Mouse (Mus musculus): ENCODE measurements around the gene Hist1h1c. TPM values are rescaled to one million over a fixed set of nuclear protein-coding genes. Genes with fewer than 3 reads are reported as not detected.

The Hist1h1c gene
- 28.0 and 31.1 TPM in 2 replicates for polyA plus RNA-seq (2015; fragmentation: Nextera tagmentation; extraction: Ambion mirVana)

- ATAC-seq (ENCODE audit: insufficient number of reproducible peaks, low FRiP score, low TSS enrichment, low read depth): peak; percentile 92
- no peaks in the 10 kb centered on the region for H3K36me3 ChIP-seq
- H3K4me3 ChIP-seq: peak within 1 kb of the TSS; percentile 57
- H3K9me3 ChIP-seq: no peaks in the 10 kb centered on the region
- H3K4me2 ChIP-seq: peak within 1 kb of the TSS; percentile 93
- H3K4me1 ChIP-seq: peaks cover 11% of the 10 kb centered on the region; the same call in 1 of the 2 replicates
- H3K27ac ChIP-seq: peak within 1 kb of the TSS; percentile 98
- peak within 1 kb of the TSS; percentile 61 for H3K9ac ChIP-seq
- no peaks in the 10 kb centered on the region for H3K27me3 ChIP-seq
- under 1% methylated on average over 38 of the region's 38 CpGs for WGBS
Observed at GRCm38 (mm10) chr13:23738677-23739068, at the start of gene Hist1h1c. Hist1h1c (plus strand) TSS chr13:23738808.

- 89% methylated on average over 2 of the region's 2 CpGs for WGBS
Observed at GRCm38 (mm10) chr13:23688956-23689355, 49.7 kb upstream of the Hist1h1c start.

GRCm38 (mm10) chr13:23689459-23689858 is 49.1 kb upstream of the Hist1h1c start:
- H3K4me2 ChIP-seq: no peak overlapping the region
- H3K9ac ChIP-seq: no peak overlapping the region
- no peaks in the 10 kb centered on the region for H3K4me1 ChIP-seq
- no peak for ATAC-seq (ENCODE audit: insufficient number of reproducible peaks, low FRiP score, low TSS enrichment, low read depth)
- WGBS: 72% methylated on average over 2 of the region's 2 CpGs
- no peaks in the 10 kb centered on the region for H3K9me3 ChIP-seq
- H3K36me3 ChIP-seq: no peaks in the 10 kb centered on the region
- H3K4me3 ChIP-seq: no peak overlapping the region
- H3K27ac ChIP-seq: no peak overlapping the region
- no peaks in the 10 kb centered on the region for H3K27me3 ChIP-seq

More at GRCm38 (mm10) chr13:23688956-23689355, 49.7 kb upstream of the Hist1h1c start:
- no peaks in the 10 kb centered on the region for H3K4me1 ChIP-seq
- H3K4me2 ChIP-seq: no peak overlapping the region
- H3K27me3 ChIP-seq: no peaks in the 10 kb centered on the region
- H3K27ac ChIP-seq: no peak overlapping the region
- no peak overlapping the region for H3K9ac ChIP-seq
- no peaks in the 10 kb centered on the region for H3K36me3 ChIP-seq
- no peak overlapping the region for H3K4me3 ChIP-seq
- ATAC-seq (ENCODE audit: insufficient number of reproducible peaks, low FRiP score, low TSS enrichment, low read depth): no peak
- no peaks in the 10 kb centered on the region for H3K9me3 ChIP-seq

GRCm38 (mm10) chr13:23693856-23694440 is 44.7 kb upstream of the Hist1h1c start:
- ATAC-seq (ENCODE audit: insufficient number of reproducible peaks, low FRiP score, low TSS enrichment, low read depth): no peak
- 70% methylated on average over 6 of the region's 6 CpGs for WGBS
- H3K9me3 ChIP-seq: no peaks in the 10 kb centered on the region
- no peak overlapping the region for H3K4me3 ChIP-seq
- no peaks in the 10 kb centered on the region for H3K27me3 ChIP-seq
- no peaks in the 10 kb centered on the region for H3K36me3 ChIP-seq
- no peak overlapping the region for H3K9ac ChIP-seq
- no peak overlapping the region for H3K27ac ChIP-seq
- peaks cover 18% of the 10 kb centered on the region for H3K4me1 ChIP-seq
- no peak overlapping the region for H3K4me2 ChIP-seq

GRCm38 (mm10) chr13:23694956-23695355 is 43.7 kb upstream of the Hist1h1c start:
- Histone ChIP-seq H3K4me1 (peaks cover 18% of the 10 kb centered on the region), H3K9ac (no peak overlapping the region), H3K4me2 (no peak overlapping the region), H3K4me3 (no peak overlapping the region), H3K27ac (no peak overlapping the region), H3K36me3 (no peaks in the 10 kb centered on the region), H3K9me3 (no peaks in the 10 kb centered on the region), H3K27me3 (no peaks in the 10 kb centered on the region)
- 93% methylated on average over 9 of the region's 9 CpGs for WGBS
- ATAC-seq (ENCODE audit: insufficient number of reproducible peaks, low FRiP score, low TSS enrichment, low read depth): no peak

- Histone ChIP-seq H3K4me3 (no peak within 1 kb of the TSS), H3K36me3 (no peaks in the 10 kb centered on the region), H3K4me1 (peaks cover 18% of the 10 kb centered on the region), H3K9ac (no peak within 1 kb of the TSS), H3K27me3 (no peaks in the 10 kb centered on the region), H3K27ac (no peak within 1 kb of the TSS), H3K4me2 (peak within 1 kb of the TSS; percentile 17; the same call in 1 of the 2 replicates), H3K9me3 (no peaks in the 10 kb centered on the region)
- WGBS: 54% methylated on average over 13 of the region's 13 CpGs
- no peak for ATAC-seq (ENCODE audit: insufficient number of reproducible peaks, low FRiP score, low TSS enrichment, low read depth)
Observed at GRCm38 (mm10) chr13:23695514-23695913, 43.1 kb upstream of the Hist1h1c start, which contains the start of gene Hist1h1t. Hist1h1t (plus strand) TSS chr13:23695814.

- Histone ChIP-seq H3K4me2 (peak overlapping the region; percentile 17; the same call in 1 of the 2 replicates), H3K9ac (no peak overlapping the region), H3K27me3 (no peaks in the 10 kb centered on the region), H3K4me3 (no peak overlapping the region), H3K4me1 (peaks cover 20% of the 10 kb centered on the region), H3K36me3 (no peaks in the 10 kb centered on the region), H3K9me3 (no peaks in the 10 kb centered on the region), H3K27ac (no peak overlapping the region)
- no peak for ATAC-seq (ENCODE audit: insufficient number of reproducible peaks, low FRiP score, low TSS enrichment, low read depth)
- WGBS: 54% methylated on average over 15 of the region's 15 CpGs
Observed at GRCm38 (mm10) chr13:23696061-23696474, 42.5 kb upstream of the Hist1h1c start.

- ATAC-seq (ENCODE audit: insufficient number of reproducible peaks, low FRiP score, low TSS enrichment, low read depth): peak; percentile 22
Observed at GRCm38 (mm10) chr13:23697491-23698299, 40.9 kb upstream of the Hist1h1c start.

GRCm38 (mm10) chr13:23698300-23698693 is 40.3 kb upstream of the Hist1h1c start, which contains the start of gene Hist1h4c:
Hist1h4c (minus strand) TSS chr13:23698454.
- under 1% methylated on average over 22 of the region's 22 CpGs for WGBS
- Histone ChIP-seq H3K27me3 (no peaks in the 10 kb centered on the region), H3K4me2 (peak within 1 kb of the TSS; percentile 64), H3K9ac (peak within 1 kb of the TSS; percentile 40; the same call in 1 of the 2 replicates), H3K4me1 (peaks cover 20% of the 10 kb centered on the region), H3K36me3 (no peaks in the 10 kb centered on the region), H3K9me3 (no peaks in the 10 kb centered on the region), H3K27ac (peak within 1 kb of the TSS; percentile 93), H3K4me3 (peak within 1 kb of the TSS; percentile 45)
- peak; percentile 95 for ATAC-seq (ENCODE audit: insufficient number of reproducible peaks, low FRiP score, low TSS enrichment, low read depth)

More at GRCm38 (mm10) chr13:23697491-23698299, 40.9 kb upstream of the Hist1h1c start:
- no peaks in the 10 kb centered on the region for H3K36me3 ChIP-seq
- H3K4me3 ChIP-seq: peak overlapping the region; percentile 45
- H3K27me3 ChIP-seq: no peaks in the 10 kb centered on the region
- H3K27ac ChIP-seq: peak overlapping the region; percentile 93
- WGBS: under 1% methylated on average over 20 of the region's 32 CpGs
- peaks cover 20% of the 10 kb centered on the region for H3K4me1 ChIP-seq
- peak overlapping the region; percentile 64 for H3K4me2 ChIP-seq
- H3K9me3 ChIP-seq: no peaks in the 10 kb centered on the region
- H3K9ac ChIP-seq: peak overlapping the region; percentile 40; the same call in 1 of the 2 replicates

- Histone ChIP-seq H3K36me3 (no peaks in the 10 kb centered on the region), H3K4me3 (no peak overlapping the region), H3K4me1 (peaks cover 20% of the 10 kb centered on the region), H3K9ac (no peak overlapping the region), H3K9me3 (no peaks in the 10 kb centered on the region), H3K4me2 (peak overlapping the region; percentile 64; the same call in 1 of the 2 replicates), H3K27ac (peak overlapping the region; percentile 93), H3K27me3 (no peaks in the 10 kb centered on the region)
- ATAC-seq (ENCODE audit: insufficient number of reproducible peaks, low FRiP score, low TSS enrichment, low read depth): no peak
- 66% methylated on average over 6 of the region's 6 CpGs for WGBS
Observed at GRCm38 (mm10) chr13:23698996-23699395, 39.6 kb upstream of the Hist1h1c start.

- Histone ChIP-seq H3K4me3 (no peak overlapping the region), H3K9ac (no peak overlapping the region), H3K27me3 (no peaks in the 10 kb centered on the region), H3K4me1 (peaks cover 20% of the 10 kb centered on the region), H3K9me3 (no peaks in the 10 kb centered on the region), H3K4me2 (no peak overlapping the region), H3K27ac (no peak overlapping the region), H3K36me3 (no peaks in the 10 kb centered on the region)
- ATAC-seq (ENCODE audit: insufficient number of reproducible peaks, low FRiP score, low TSS enrichment, low read depth): no peak
- 67% methylated on average over 3 of the region's 3 CpGs for WGBS
Observed at GRCm38 (mm10) chr13:23699767-23700166, 38.8 kb upstream of the Hist1h1c start.
